Mouse (Mus musculus): ENCODE results near the gene S100a10. TPM values are rescaled to one million over a fixed set of nuclear protein-coding genes. Genes with fewer than 3 reads are reported as not detected.

Gene S100a10
- total and polyA plus RNA-seq, 2 experiments from 2014 or later = 68.9 to 134 TPM

- no peak for TF ChIP-seq CTCF (IDR thresholded peaks at IDR 0.05)
- no peak for ATAC-seq (ENCODE audit: low FRiP score)
- WGBS = 72% methylated on average over 6 of the region's 6 CpGs
These were observed 24.6 kb downstream of the S100a10 start for GRCm38 (mm10) chr3:93579317-93580038.

GRCm38 (mm10) chr3:93580039-93580403 lies 25.1 kb downstream of the S100a10 start:
- H3K9ac ChIP-seq (replicated peaks; ENCODE audit: low read length, poor library complexity, severe bottlenecking) = no peak overlapping the region
- H3K4me1 ChIP-seq (ENCODE audit: insufficient read depth, low read length) = no peaks in the 10 kb centered on the region
- H3K27me3 ChIP-seq (ENCODE audit: insufficient read depth, low read length) = no peaks in the 10 kb centered on the region
- H3K4me2 ChIP-seq (ENCODE audit: low read depth, low read length, poor library complexity, severe bottlenecking) = no peak overlapping the region
- DNase-seq (ENCODE audit: low spot score) (no peak), ATAC-seq (ENCODE audit: low FRiP score) (no peak)
- no peak overlapping the region for H3K4me3 ChIP-seq (ENCODE audit: low read depth, low read length)
- 97% methylated on average over 2 of the region's 2 CpGs for WGBS
- no peak for TF ChIP-seq CTCF (IDR thresholded peaks at IDR 0.05)
- no peaks in the 10 kb centered on the region for H3K36me3 ChIP-seq (ENCODE audit: insufficient read depth, low read length)
- H3K27ac ChIP-seq (ENCODE audit: low read depth, low read length) = no peak overlapping the region
- H3K9me3 ChIP-seq (ENCODE audit: low read length) = no peaks in the 10 kb centered on the region

More at GRCm38 (mm10) chr3:93579317-93580038, 24.6 kb downstream of the S100a10 start:
- Histone ChIP-seq H3K4me1 (ENCODE audit: insufficient read depth, low read length) (no peaks in the 10 kb centered on the region), H3K27ac (ENCODE audit: low read depth, low read length) (no peak overlapping the region), H3K4me2 (ENCODE audit: low read depth, low read length, poor library complexity, severe bottlenecking) (no peak overlapping the region), H3K36me3 (ENCODE audit: insufficient read depth, low read length) (no peaks in the 10 kb centered on the region), H3K4me3 (ENCODE audit: low read depth, low read length) (no peak overlapping the region), H3K9ac (replicated peaks; ENCODE audit: low read length, poor library complexity, severe bottlenecking) (no peak overlapping the region), H3K27me3 (ENCODE audit: insufficient read depth, low read length) (no peaks in the 10 kb centered on the region), H3K9me3 (ENCODE audit: low read length) (no peaks in the 10 kb centered on the region)
- DNase-seq (ENCODE audit: low spot score) = no peak

GRCm38 (mm10) chr3:93580946-93581345 lies 26.1 kb downstream of the S100a10 start:
- DNase-seq (ENCODE audit: low spot score) (no peak), ATAC-seq (ENCODE audit: low FRiP score) (no peak)
- no peaks in the 10 kb centered on the region for H3K9me3 ChIP-seq (ENCODE audit: low read length)
- no peak overlapping the region for H3K9ac ChIP-seq (replicated peaks; ENCODE audit: low read length, poor library complexity, severe bottlenecking)
- no peaks in the 10 kb centered on the region for H3K36me3 ChIP-seq (ENCODE audit: insufficient read depth, low read length)
- no peaks in the 10 kb centered on the region for H3K27me3 ChIP-seq (ENCODE audit: insufficient read depth, low read length)
- H3K4me2 ChIP-seq (ENCODE audit: low read depth, low read length, poor library complexity, severe bottlenecking) = no peak overlapping the region
- no peak overlapping the region for H3K27ac ChIP-seq (ENCODE audit: low read depth, low read length)
- TF ChIP-seq CTCF (IDR thresholded peaks at IDR 0.05) = no peak
- WGBS = 73% methylated on average over 2 of the region's 2 CpGs
- H3K4me1 ChIP-seq (ENCODE audit: insufficient read depth, low read length) = no peaks in the 10 kb centered on the region
- no peak overlapping the region for H3K4me3 ChIP-seq (ENCODE audit: low read depth, low read length)

- Histone ChIP-seq H3K9ac (replicated peaks; ENCODE audit: low read length, poor library complexity, severe bottlenecking) (no peak overlapping the region), H3K27me3 (ENCODE audit: insufficient read depth, low read length) (no peaks in the 10 kb centered on the region), H3K4me1 (ENCODE audit: insufficient read depth, low read length) (no peaks in the 10 kb centered on the region), H3K4me3 (ENCODE audit: low read depth, low read length) (no peak overlapping the region), H3K4me2 (ENCODE audit: low read depth, low read length, poor library complexity, severe bottlenecking) (no peak overlapping the region), H3K9me3 (ENCODE audit: low read length) (no peaks in the 10 kb centered on the region), H3K36me3 (ENCODE audit: insufficient read depth, low read length) (no peaks in the 10 kb centered on the region), H3K27ac (ENCODE audit: low read depth, low read length) (no peak overlapping the region)
- no peak for ATAC-seq (ENCODE audit: low FRiP score)
- DNase-seq (ENCODE audit: low spot score) = no peak
- TF ChIP-seq CTCF (IDR thresholded peaks at IDR 0.05) = no peak
- 88% methylated on average over 4 of the region's 4 CpGs for WGBS
These were observed 26.8 kb downstream of the S100a10 start for GRCm38 (mm10) chr3:93581687-93582086.

DNA sequence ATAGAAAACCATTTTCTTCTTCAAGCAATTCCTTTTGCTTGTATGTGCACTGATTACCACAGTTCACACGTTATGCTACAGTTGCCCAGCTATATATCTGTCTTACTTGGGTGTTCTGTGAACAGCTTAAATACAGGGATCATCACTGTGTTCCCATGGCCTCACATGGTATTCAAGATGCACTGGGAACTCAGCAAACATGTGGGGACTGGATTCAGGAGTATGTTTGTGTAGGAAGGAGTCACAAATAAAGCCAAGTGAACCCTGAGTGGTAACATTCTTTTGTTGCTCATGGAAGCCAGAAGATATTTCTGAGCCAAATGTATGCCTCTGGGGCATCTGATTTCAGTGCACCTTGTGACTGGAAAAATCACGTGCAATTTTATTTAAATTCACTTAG lies 28.2 kb downstream of the S100a10 start:
- 66% methylated on average over 2 of the region's 2 CpGs for WGBS
- ATAC-seq (ENCODE audit: low FRiP score) = no peak
- H3K36me3 ChIP-seq (ENCODE audit: insufficient read depth, low read length) = no peaks in the 10 kb centered on the region

GRCm38 (mm10) chr3:93589629-93590028 lies 34.7 kb downstream of the S100a10 start:
- DNase-seq (ENCODE audit: low spot score) (no peak), ATAC-seq (ENCODE audit: low FRiP score) (no peak)
- Histone ChIP-seq H3K9ac (replicated peaks; ENCODE audit: low read length, poor library complexity, severe bottlenecking) (no peak overlapping the region), H3K4me2 (ENCODE audit: low read depth, low read length, poor library complexity, severe bottlenecking) (no peak overlapping the region), H3K9me3 (ENCODE audit: low read length) (no peaks in the 10 kb centered on the region), H3K27me3 (ENCODE audit: insufficient read depth, low read length) (no peaks in the 10 kb centered on the region), H3K36me3 (ENCODE audit: insufficient read depth, low read length) (no peaks in the 10 kb centered on the region), H3K4me3 (ENCODE audit: low read depth, low read length) (no peak overlapping the region), H3K4me1 (ENCODE audit: insufficient read depth, low read length) (no peaks in the 10 kb centered on the region), H3K27ac (ENCODE audit: low read depth, low read length) (no peak overlapping the region)
- no peak for TF ChIP-seq CTCF (IDR thresholded peaks at IDR 0.05)
- 95% methylated on average over 5 of the region's 5 CpGs for WGBS

More for the DNA sequence above, 28.2 kb downstream of the S100a10 start:
- Histone ChIP-seq H3K9me3 (ENCODE audit: low read length) (no peaks in the 10 kb centered on the region), H3K27ac (ENCODE audit: low read depth, low read length) (no peak overlapping the region), H3K4me3 (ENCODE audit: low read depth, low read length) (no peak overlapping the region), H3K27me3 (ENCODE audit: insufficient read depth, low read length) (no peaks in the 10 kb centered on the region), H3K4me2 (ENCODE audit: low read depth, low read length, poor library complexity, severe bottlenecking) (no peak overlapping the region), H3K4me1 (ENCODE audit: insufficient read depth, low read length) (no peaks in the 10 kb centered on the region), H3K9ac (replicated peaks; ENCODE audit: low read length, poor library complexity, severe bottlenecking) (no peak overlapping the region)
- DNase-seq (ENCODE audit: low spot score) = no peak
- TF ChIP-seq CTCF (IDR thresholded peaks at IDR 0.05) = no peak

Data from midbrain, postnatal 0 days (tissue).